Mouse (Mus musculus) spleen, adult 2 months (tissue): ENCODE results near the gene Hirip3. TPM values are rescaled to one million over a fixed set of nuclear protein-coding genes. Genes with fewer than 3 reads are reported as not detected.

Source experiments
- DNase-seq, 2 experiments: peaks; one replicate each; pipeline versions ENCODE4 v3.0.0 to v3.0.0-alpha.2; 2012 to 2021; ENCODE audit warnings: low spot score in 2 of 2, low read depth in 1 of 2
- H3K27ac ChIP-seq: fragments of 200-500 bp; 2 replicates; pipeline ENCODE4 v1.5.1; 2012; ENCODE audit warnings: low read length, inconsistent platforms; ENCODE audit not compliant: insufficient read depth
- H3K27me3 ChIP-seq: fragments of 200-500 bp; 2 replicates; pipeline ENCODE4 v1.6.1; 2012; ENCODE audit warnings: mild to moderate bottlenecking, moderate library complexity, low read length, inconsistent platforms; ENCODE audit not compliant: control insufficient read depth, insufficient read depth
- H3K36me3 ChIP-seq: fragments of 200-500 bp; 2 replicates; pipeline ENCODE4 v1.6.1; 2012; ENCODE audit warnings: mild to moderate bottlenecking, low read length, inconsistent platforms; ENCODE audit not compliant: control insufficient read depth, insufficient read depth
- H3K4me1 ChIP-seq: fragments of 200-500 bp; 2 replicates; pipeline ENCODE4 v1.6.1; 2011; ENCODE audit warnings: inconsistent platforms; ENCODE audit not compliant: control insufficient read depth, insufficient read depth, insufficient read length
- H3K4me3 ChIP-seq: fragments of 200-500 bp; 2 replicates; pipeline ENCODE4 v1.5.1; 2011; ENCODE audit warnings: mild to moderate bottlenecking, inconsistent platforms; ENCODE audit not compliant: insufficient read depth, insufficient read length; ENCODE audit errors: extremely low read depth
- CTCF ChIP-seq: fragments of 200-500 bp; IDR thresholded peaks from 2 replicates; pipeline ENCODE4 v1.5.1; 2011; ENCODE audit warnings: mild to moderate bottlenecking, inconsistent platforms; ENCODE audit not compliant: insufficient read depth, insufficient read length, insufficient replicate concordance; ENCODE audit errors: extremely low read depth
- POLR2A ChIP-seq: fragments of 200-500 bp; IDR thresholded peaks from 2 replicates; pipeline ENCODE4 v1.6.1; 2011; ENCODE audit warnings: low read depth, low read length, inconsistent platforms
- WGBS: fragments of 180-500 bp; shearing (Covaris S2); methylation state at CpG from one replicate; pipeline ENCODE4 v1.1.7; 2018; 5-methylcytosine and 5-hydroxymethylcytosine counted together
- polyA plus RNA-seq: library from polyadenylated mRNA; depleted of rRNA; stranded (reverse); fragments of >200 nt; gene quantifications from 2 replicates; pipeline ENCODE4 v1.2.3, GENCODE M21; 2012

Gene Hirip3
- polyA plus RNA-seq, 1 experiment: 8.6 TPM

DNA sequence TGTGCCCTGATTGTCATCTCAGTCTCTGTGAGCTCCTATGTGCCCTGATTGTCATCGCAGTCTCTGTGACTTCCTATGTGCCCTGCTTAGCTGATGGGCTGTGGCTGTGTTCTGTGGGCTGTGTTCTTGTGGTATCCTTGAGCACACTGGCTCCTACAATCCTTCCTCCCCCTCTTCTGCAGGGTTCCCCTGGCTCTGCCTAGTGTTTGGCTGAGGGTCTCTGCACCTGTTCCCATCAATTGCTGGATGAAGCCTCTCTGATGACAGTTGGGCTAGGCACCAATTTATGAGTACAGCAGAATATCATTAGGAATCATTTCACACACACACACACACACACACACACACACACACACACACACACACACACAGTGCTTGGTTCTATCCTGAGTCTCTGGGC, 28.5 kb upstream of the Hirip3 start:
- Histone ChIP-seq H3K36me3 (no peaks in the 10 kb centered on the region), H3K4me3 (no peak overlapping the region), H3K27me3 (no peaks in the 10 kb centered on the region), H3K4me1 (0 out of 2 replicates have a peak, but pooled peaks cover 2% of the 10 kb centered on the region), H3K27ac (no peak overlapping the region)
- 100% methylated on average over 1 of the region's 1 CpGs for WGBS
- TF ChIP-seq CTCF (no peak), POLR2A (no peak)
- DNase-seq: no peak

DNA sequence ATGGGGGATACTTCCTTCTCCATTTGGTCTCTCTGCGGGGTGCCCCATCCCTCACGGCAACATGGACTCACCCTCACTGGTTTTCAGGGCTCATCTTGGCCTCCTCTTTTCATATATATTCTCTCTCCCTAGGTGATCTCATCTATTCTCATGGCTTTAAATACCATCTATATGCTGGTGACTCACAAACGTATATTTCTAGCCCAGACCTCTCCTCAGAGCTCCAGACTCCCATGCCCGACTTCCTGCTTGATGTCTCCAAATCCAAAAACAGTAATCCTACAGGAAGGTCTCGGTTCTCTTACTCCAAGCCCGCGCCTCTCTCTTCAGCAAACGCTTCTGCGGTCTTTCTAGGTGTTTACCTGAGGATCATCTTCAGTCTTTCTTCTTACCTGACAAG, 18.5 kb upstream of the Hirip3 start:
- peaks cover 7% of the 10 kb centered on the region; the same call in 1 of the 2 replicates for H3K4me1 ChIP-seq
- no peak for TF ChIP-seq CTCF
- no peak for TF ChIP-seq POLR2A
- H3K27ac ChIP-seq: no peak overlapping the region
- DNase-seq: no peak
- peaks cover 9% of the 10 kb centered on the region for H3K27me3 ChIP-seq
- H3K4me3 ChIP-seq: no peak overlapping the region
- H3K36me3 ChIP-seq: no peaks in the 10 kb centered on the region
- 65% methylated on average over 9 of the region's 9 CpGs for WGBS

DNA sequence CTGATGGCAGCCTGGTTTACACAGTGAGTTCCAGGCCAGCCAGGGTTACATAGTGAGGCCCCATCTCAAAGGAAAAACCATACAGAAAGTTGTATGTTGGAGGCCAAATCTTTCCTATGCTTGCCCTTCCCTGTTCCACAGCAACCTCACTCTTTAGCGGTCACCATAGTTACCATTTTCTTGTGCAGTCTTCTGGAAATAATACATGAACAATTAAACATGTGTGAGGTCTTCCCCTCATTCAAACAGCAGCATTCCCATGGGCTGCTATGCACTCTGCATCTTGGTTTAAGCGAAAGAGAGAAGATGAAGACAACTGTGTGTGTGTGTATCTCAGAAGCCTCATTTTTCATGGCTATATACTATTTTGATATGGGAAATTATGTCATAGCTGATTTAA, 16.3 kb upstream of the Hirip3 start:
- DNase-seq: no peak
- Histone ChIP-seq H3K4me1 (peaks cover 7% of the 10 kb centered on the region; the same call in 1 of the 2 replicates), H3K27ac (no peak overlapping the region), H3K36me3 (no peaks in the 10 kb centered on the region), H3K4me3 (no peak overlapping the region), H3K27me3 (peaks cover 16% of the 10 kb centered on the region)
- WGBS: 96% methylated on average over 2 of the region's 2 CpGs
- TF ChIP-seq CTCF (no peak), POLR2A (no peak)

DNA sequence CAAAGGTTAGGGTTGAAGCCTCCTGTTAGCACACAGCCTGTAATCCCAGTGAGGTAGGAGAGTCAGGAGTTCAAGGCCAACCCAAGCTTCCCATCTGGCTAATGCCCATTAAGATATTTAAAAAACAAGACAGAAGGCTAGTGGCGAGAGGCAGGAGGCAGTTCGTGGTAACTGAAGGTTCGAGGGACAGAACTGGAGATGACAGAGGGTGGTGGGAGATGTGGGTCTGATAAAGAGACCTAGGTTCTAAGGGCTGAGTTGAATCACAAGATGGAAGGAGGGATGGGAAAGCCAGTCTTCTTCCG, 14.7 kb upstream of the Hirip3 start, which contains the start of gene Doc2a:
Gene Doc2a, plus strand, starts transcription at position 301 of the 305 bp plus-strand sequence.
- Histone ChIP-seq H3K4me1 (peaks cover 7% of the 10 kb centered on the region; the same call in 1 of the 2 replicates), H3K27ac (no peak within 1 kb of the TSS), H3K4me3 (peak within 1 kb of the TSS; percentile 39; the same call in 1 of the 2 replicates), H3K36me3 (peaks cover 4% of the 10 kb centered on the region; the same call in 1 of the 2 replicates), H3K27me3 (peaks cover 16% of the 10 kb centered on the region)
- 53% methylated on average over 4 of the region's 4 CpGs for WGBS
- no peak for TF ChIP-seq CTCF
- no peak for DNase-seq

DNA sequence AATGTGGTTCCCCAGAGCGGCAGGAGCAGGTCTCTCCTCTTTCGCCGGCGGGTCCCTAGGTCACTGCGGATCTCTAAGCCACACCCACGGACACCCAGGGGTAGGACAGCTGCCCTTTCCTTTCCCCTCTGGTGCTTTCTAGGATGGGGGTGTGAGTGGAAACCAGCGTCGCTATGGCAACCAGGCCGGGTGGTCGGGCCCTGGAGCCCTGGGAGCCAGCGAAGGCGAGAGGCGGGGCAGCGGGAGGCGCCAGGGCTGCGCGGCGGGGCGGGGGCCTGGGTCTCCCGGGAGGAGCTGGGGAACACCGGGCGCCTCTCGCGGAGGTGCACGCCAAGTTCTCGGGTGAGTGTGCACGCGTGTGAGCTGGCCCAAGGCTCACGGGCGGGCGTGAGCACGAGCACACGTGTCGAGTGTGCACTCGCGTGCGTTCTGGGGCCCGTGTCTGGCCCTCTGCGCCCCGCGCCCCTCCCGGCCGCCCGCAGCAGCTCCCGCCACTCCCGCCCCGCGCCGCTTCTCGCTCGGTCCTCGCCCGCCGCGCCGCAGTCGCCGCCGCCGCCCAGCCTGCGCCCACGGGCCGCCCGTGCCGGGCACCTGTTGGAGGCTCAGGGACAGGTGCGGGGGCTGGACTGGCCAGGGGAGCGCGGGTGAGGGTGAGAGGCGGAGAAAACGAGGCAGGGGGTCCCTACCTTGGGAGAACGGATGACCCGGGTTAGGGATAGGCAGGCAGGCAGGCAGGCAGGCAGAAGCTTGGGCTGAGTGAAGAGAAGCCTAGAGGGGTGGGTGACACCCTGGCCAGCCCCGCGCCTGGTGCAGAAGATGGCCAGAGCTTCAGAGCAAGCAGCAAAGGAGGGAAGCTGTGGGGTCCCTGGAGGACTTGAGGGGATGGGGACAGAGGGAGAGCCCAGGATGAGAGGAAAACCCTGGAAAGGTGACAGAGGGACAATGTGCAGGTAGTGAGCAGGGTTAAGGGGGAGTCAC, 14.1 kb upstream of the Hirip3 start:
- no peak for TF ChIP-seq POLR2A
- no peak for TF ChIP-seq CTCF
- no peak for DNase-seq
- Histone ChIP-seq H3K36me3 (peaks cover 9% of the 10 kb centered on the region), H3K4me1 (peaks cover 7% of the 10 kb centered on the region; the same call in 1 of the 2 replicates), H3K27ac (no peak overlapping the region), H3K4me3 (peak overlapping the region; percentile 39; the same call in 1 of the 2 replicates), H3K27me3 (peaks cover 16% of the 10 kb centered on the region)
- 4% methylated on average over 54 of the region's 74 CpGs for WGBS

DNA sequence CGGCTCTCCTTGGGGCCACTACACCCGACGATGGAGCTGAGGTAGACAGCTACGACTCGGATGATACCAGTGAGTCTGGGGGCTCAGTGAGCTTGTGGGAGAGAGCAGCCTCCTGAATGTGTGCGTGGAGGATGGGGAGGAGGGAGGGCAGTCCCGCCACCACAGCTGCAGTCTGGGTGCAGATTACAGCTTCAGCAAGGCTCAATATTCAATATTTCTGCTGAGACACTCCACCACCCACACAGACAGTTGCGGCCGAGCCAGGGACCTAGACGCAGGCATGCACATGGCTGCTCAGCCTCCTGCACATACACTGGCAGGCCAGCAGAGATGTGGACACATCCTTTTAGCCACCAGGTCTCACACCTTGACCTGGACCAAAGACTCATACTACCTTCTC, 13.0 kb upstream of the Hirip3 start:
- no peak for DNase-seq
- H3K27ac ChIP-seq: no peak overlapping the region
- peaks cover 16% of the 10 kb centered on the region for H3K27me3 ChIP-seq
- TF ChIP-seq POLR2A: no peak
- TF ChIP-seq CTCF: no peak
- H3K36me3 ChIP-seq: peaks cover 12% of the 10 kb centered on the region
- WGBS: 28% methylated on average over 10 of the region's 10 CpGs
- H3K4me3 ChIP-seq: no peak overlapping the region
- H3K4me1 ChIP-seq: peaks cover 7% of the 10 kb centered on the region; the same call in 1 of the 2 replicates

DNA sequence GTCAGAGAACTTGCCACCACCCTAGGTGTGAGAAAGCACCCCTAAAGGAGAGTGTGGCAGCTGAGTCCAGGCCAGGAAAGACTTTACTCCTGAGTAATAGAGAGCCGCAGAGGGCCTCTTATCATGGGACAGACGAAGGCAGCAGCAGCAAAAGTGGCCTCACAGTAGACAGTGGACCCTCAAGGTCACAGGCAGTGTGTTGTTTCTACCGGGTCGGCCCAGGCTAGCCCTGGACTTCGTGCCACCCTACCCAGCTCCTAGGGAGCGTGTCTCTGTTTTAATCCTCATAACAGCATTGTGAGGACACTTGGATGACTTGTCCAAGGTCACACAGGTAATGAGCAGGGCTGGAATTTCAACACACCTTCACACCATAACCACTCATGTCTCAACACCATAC, 11.6 kb upstream of the Hirip3 start:
- H3K27ac ChIP-seq: no peak overlapping the region
- peaks cover 18% of the 10 kb centered on the region for H3K36me3 ChIP-seq
- H3K27me3 ChIP-seq: peaks cover 16% of the 10 kb centered on the region
- no peak for DNase-seq
- H3K4me1 ChIP-seq: peaks cover 7% of the 10 kb centered on the region; the same call in 1 of the 2 replicates
- 84% methylated on average over 6 of the region's 6 CpGs for WGBS
- TF ChIP-seq POLR2A: no peak
- TF ChIP-seq CTCF: no peak
- H3K4me3 ChIP-seq: no peak overlapping the region
